Mouse (Mus musculus): ENCODE data around the gene Mdk. TPM values are rescaled to one million over a fixed set of nuclear protein-coding genes. Genes with fewer than 3 reads are reported as not detected.

The Mdk gene
- polyA plus RNA-seq, 1 experiment from 2014 or later, result 965 TPM

DNA sequence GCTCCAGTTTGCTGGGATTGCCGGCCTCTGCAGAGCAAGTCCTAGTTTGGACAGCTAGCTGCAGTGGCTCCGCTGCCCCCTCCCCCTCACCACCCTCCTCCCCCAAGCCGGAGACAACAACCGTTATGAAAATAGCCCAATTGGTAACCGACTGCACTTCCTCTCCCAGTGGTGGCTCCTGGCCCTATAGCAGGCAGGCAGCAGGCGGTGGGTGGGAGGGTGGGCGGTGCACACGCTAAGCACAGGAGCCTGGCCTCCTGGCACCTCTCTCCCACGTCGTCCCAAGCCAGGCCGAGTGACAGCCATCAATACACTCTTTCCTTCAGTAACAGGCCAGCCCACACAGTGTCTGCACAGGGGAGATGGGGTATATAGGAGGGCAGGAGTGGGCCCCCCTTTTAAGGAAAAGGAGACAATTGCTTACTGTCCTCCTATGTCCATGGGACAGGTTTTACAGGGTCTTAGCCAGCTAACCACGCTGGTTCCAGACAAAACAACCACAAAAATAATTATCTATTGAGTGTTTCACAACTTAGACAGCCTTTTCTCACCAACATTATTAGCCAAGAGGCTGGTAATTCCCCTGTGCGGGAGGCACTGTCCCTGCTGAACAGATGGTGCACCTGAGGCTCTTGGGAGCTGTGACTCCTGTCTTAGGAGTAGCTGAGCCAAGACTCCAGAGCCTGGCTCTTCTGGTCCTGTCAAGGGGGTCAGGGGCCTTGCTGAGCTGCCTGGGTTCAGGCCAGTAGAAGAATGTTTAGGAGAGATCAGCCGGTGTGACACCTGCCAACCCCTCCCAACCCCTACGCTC is 18.4 kb upstream of the Mdk start:
- H3K4me3 ChIP-seq (ENCODE audit: low read depth, low read length), result peak overlapping the region; percentile 45
- 12% methylated on average over 15 of the region's 15 CpGs for WGBS (ENCODE audit: insufficient replicate concordance)

GRCm38 (mm10) chr2:91949411-91950274 is 17.5 kb upstream of the Mdk start:
- Histone ChIP-seq H3K27me3 (ENCODE audit: control insufficient read depth, insufficient read depth, low read length) (no peaks in the 10 kb centered on the region), H3K4me3 (ENCODE audit: low read depth, low read length) (peak overlapping the region; percentile 45), H3K27ac (ENCODE audit: low read depth, low read length) (peak overlapping the region; percentile 97), H3K9me3 (replicated peaks; ENCODE audit: control insufficient read depth, low read length) (no peaks in the 10 kb centered on the region), H3K4me1 (ENCODE audit: control insufficient read depth, insufficient read depth, low read length) (peaks cover 75% of the 10 kb centered on the region), H3K9ac (ENCODE audit: low read depth, low read length) (peak overlapping the region; percentile 83), H3K36me3 (ENCODE audit: control insufficient read depth, insufficient read depth, low read length) (no peaks in the 10 kb centered on the region), H3K4me2 (peak overlapping the region; percentile 76)
- WGBS (ENCODE audit: insufficient replicate concordance), result 42% methylated on average over 17 of the region's 17 CpGs
- peak; percentile 20 for ATAC-seq (replicated peaks; ENCODE audit: insufficient number of reproducible peaks, low FRiP score, low TSS enrichment)

More for the DNA sequence above, 18.4 kb upstream of the Mdk start:
- no peaks in the 10 kb centered on the region for H3K9me3 ChIP-seq (replicated peaks; ENCODE audit: control insufficient read depth, low read length)
- H3K27me3 ChIP-seq (ENCODE audit: control insufficient read depth, insufficient read depth, low read length), result no peaks in the 10 kb centered on the region
- H3K27ac ChIP-seq (ENCODE audit: low read depth, low read length), result peak overlapping the region; percentile 97
- H3K36me3 ChIP-seq (ENCODE audit: control insufficient read depth, insufficient read depth, low read length), result no peaks in the 10 kb centered on the region
- peaks cover 74% of the 10 kb centered on the region for H3K4me1 ChIP-seq (ENCODE audit: control insufficient read depth, insufficient read depth, low read length)
- peak; percentile 68 for ATAC-seq (replicated peaks; ENCODE audit: insufficient number of reproducible peaks, low FRiP score, low TSS enrichment)
- peak overlapping the region; percentile 76 for H3K4me2 ChIP-seq
- H3K9ac ChIP-seq (ENCODE audit: low read depth, low read length), result peak overlapping the region; percentile 83

DNA sequence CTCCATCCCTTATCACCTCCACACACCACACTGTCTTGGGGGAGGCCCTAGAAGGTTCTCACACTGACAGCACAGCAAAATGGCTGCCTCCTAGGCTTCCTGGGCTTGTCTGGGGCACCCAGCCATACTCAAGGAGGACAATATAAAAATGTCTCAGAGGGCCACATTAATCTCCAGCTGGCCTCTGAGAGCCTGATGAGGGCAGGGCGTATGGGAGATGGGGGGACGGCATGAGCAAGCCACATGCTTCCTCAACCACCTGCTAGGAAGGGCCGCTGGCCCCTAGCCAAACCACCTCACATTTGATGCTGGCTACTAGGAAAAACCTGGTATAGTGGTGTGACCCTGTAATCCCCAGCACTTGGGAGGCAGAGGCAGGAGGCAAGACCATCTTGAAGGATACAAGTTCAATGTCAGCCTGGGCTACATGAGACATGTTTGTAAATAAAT is 16.7 kb upstream of the Mdk start:
- Histone ChIP-seq H3K4me2 (peak overlapping the region; percentile 76), H3K4me3 (ENCODE audit: low read depth, low read length) (peak overlapping the region; percentile 45; the same call in 1 of the 2 replicates), H3K9ac (ENCODE audit: low read depth, low read length) (peak overlapping the region; percentile 83), H3K36me3 (ENCODE audit: control insufficient read depth, insufficient read depth, low read length) (no peaks in the 10 kb centered on the region), H3K27ac (ENCODE audit: low read depth, low read length) (peak overlapping the region; percentile 97), H3K9me3 (replicated peaks; ENCODE audit: control insufficient read depth, low read length) (no peaks in the 10 kb centered on the region), H3K27me3 (ENCODE audit: control insufficient read depth, insufficient read depth, low read length) (no peaks in the 10 kb centered on the region), H3K4me1 (ENCODE audit: control insufficient read depth, insufficient read depth, low read length) (peaks cover 71% of the 10 kb centered on the region)
- no peak for ATAC-seq (replicated peaks; ENCODE audit: insufficient number of reproducible peaks, low FRiP score, low TSS enrichment)
- WGBS (ENCODE audit: insufficient replicate concordance), result 57% methylated on average over 3 of the region's 3 CpGs

DNA sequence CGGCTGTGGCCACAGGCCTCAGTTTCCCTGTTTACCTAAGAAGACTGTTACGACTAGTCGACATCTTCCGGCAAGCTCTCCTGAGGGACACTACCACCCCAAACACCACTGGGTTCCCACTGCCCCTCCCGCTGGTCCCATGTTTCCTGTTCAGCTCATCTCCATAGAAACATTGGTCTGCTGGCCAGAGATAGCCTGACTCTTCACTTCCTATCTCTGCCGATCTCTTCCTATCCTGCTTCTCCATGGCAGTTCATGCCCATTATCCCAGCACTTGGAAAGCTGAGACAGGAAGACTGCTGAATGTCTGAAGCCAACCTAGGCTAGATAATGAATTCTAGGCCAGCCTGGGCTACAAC is 16.0 kb upstream of the Mdk start:
- Histone ChIP-seq H3K36me3 (ENCODE audit: control insufficient read depth, insufficient read depth, low read length) (no peaks in the 10 kb centered on the region), H3K27ac (ENCODE audit: low read depth, low read length) (peak overlapping the region; percentile 97), H3K9ac (ENCODE audit: low read depth, low read length) (0 out of 2 replicates have a peak overlapping the region, but pooled peaks have one; percentile 30), H3K4me3 (ENCODE audit: low read depth, low read length) (peak overlapping the region; percentile 2; the same call in 1 of the 2 replicates), H3K9me3 (replicated peaks; ENCODE audit: control insufficient read depth, low read length) (no peaks in the 10 kb centered on the region), H3K4me2 (peak overlapping the region; percentile 52), H3K4me1 (ENCODE audit: control insufficient read depth, insufficient read depth, low read length) (peaks cover 64% of the 10 kb centered on the region), H3K27me3 (ENCODE audit: control insufficient read depth, insufficient read depth, low read length) (no peaks in the 10 kb centered on the region)
- 44% methylated on average over 6 of the region's 6 CpGs for WGBS (ENCODE audit: insufficient replicate concordance)
- no peak for ATAC-seq (replicated peaks; ENCODE audit: insufficient number of reproducible peaks, low FRiP score, low TSS enrichment)

DNA sequence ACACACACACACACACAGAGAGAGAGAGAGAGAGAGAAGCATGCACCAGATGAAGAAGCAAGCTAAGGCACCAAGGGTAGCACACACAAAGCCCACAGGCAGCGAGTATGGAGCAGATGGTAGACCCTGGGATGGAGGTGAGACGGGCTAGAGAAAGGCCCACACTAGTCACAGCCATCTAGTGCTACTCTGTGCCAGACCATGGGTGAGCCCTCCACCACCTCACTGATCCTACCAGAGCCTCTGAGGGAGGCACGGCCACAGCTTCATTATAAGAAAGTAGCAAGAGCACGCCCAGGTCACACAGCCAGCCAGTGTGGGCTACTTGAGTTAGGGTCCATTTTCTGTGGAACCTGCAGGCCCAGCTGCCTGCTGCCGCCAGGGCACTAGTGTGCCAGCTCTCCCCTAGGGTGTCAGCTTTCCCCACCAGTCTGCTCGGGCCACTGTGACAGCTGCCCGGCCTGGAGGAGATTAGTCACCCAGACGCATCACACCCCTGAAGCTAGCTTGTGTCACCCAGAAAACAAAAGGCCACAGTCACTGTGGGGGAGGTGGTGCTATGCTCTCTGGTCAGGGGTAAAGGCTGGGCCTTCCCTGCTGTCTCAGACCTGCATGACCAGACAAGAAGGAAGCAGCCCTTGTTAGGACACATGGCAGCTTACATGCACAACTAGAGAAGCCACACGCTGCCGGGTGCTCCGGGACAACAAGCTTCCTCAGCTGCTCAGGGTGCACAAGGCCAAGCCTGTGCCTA is 15.5 kb upstream of the Mdk start:
- WGBS (ENCODE audit: insufficient replicate concordance), result 42% methylated on average over 11 of the region's 11 CpGs
- H3K4me2 ChIP-seq, result peak overlapping the region; percentile 52
- peak overlapping the region; percentile 2; the same call in 1 of the 2 replicates for H3K4me3 ChIP-seq (ENCODE audit: low read depth, low read length)
- no peaks in the 10 kb centered on the region for H3K27me3 ChIP-seq (ENCODE audit: control insufficient read depth, insufficient read depth, low read length)
- peak; percentile 43 for ATAC-seq (replicated peaks; ENCODE audit: insufficient number of reproducible peaks, low FRiP score, low TSS enrichment)
- peaks cover 63% of the 10 kb centered on the region for H3K4me1 ChIP-seq (ENCODE audit: control insufficient read depth, insufficient read depth, low read length)
- H3K36me3 ChIP-seq (ENCODE audit: control insufficient read depth, insufficient read depth, low read length), result no peaks in the 10 kb centered on the region
- no peaks in the 10 kb centered on the region for H3K9me3 ChIP-seq (replicated peaks; ENCODE audit: control insufficient read depth, low read length)
- peak overlapping the region; percentile 30; the same call in 1 of the 2 replicates for H3K9ac ChIP-seq (ENCODE audit: low read depth, low read length)
- H3K27ac ChIP-seq (ENCODE audit: low read depth, low read length), result peak overlapping the region; percentile 97

- H3K9me3 ChIP-seq (replicated peaks; ENCODE audit: control insufficient read depth, low read length), result no peaks in the 10 kb centered on the region
- peak overlapping the region; percentile 52 for H3K4me2 ChIP-seq
- peaks cover 63% of the 10 kb centered on the region for H3K4me1 ChIP-seq (ENCODE audit: control insufficient read depth, insufficient read depth, low read length)
- 41% methylated on average over 6 of the region's 6 CpGs for WGBS (ENCODE audit: insufficient replicate concordance)
- H3K36me3 ChIP-seq (ENCODE audit: control insufficient read depth, insufficient read depth, low read length), result 0 out of 2 replicates have a peak, but pooled peaks cover 3% of the 10 kb centered on the region
- peak overlapping the region; percentile 17 for H3K9ac ChIP-seq (ENCODE audit: low read depth, low read length)
- peak overlapping the region; percentile 97 for H3K27ac ChIP-seq (ENCODE audit: low read depth, low read length)
- H3K27me3 ChIP-seq (ENCODE audit: control insufficient read depth, insufficient read depth, low read length), result no peaks in the 10 kb centered on the region
- no peak for ATAC-seq (replicated peaks; ENCODE audit: insufficient number of reproducible peaks, low FRiP score, low TSS enrichment)
- H3K4me3 ChIP-seq (ENCODE audit: low read depth, low read length), result no peak overlapping the region
Measured at GRCm38 (mm10) chr2:91946836-91947235, 14.7 kb upstream of the Mdk start.

DNA sequence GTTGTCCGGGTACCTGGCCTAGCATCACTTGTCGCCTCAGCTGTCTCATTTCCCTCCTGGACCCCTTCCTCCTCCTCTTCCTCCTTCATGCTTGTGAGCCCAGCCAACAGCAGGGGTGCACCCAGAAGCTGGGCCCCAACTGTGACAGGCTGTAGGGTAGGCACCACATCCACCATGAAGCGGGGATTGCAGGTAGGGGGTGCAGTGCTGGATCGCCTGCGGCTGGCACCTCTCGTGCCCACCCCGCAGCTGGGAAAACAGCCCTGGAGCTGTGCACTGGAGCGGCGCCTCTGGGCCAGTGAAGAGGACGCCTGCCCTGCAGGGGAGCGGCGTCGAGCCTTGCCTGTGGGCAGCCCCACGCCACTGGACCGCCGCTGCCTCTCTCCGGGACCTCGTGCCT is 13.4 kb upstream of the Mdk start, which contains the start of gene Gm9821:
Gene Gm9821 (plus strand): TSS at position 221 of the 400 bp plus-strand sequence.
- peak within 1 kb of the TSS; percentile 52; the same call in 1 of the 2 replicates for H3K4me2 ChIP-seq
- no peak within 1 kb of the TSS for H3K27ac ChIP-seq (ENCODE audit: low read depth, low read length)
- ATAC-seq (replicated peaks; ENCODE audit: insufficient number of reproducible peaks, low FRiP score, low TSS enrichment), result no peak
- no peaks in the 10 kb centered on the region for H3K27me3 ChIP-seq (ENCODE audit: control insufficient read depth, insufficient read depth, low read length)
- H3K4me3 ChIP-seq (ENCODE audit: low read depth, low read length), result no peak within 1 kb of the TSS
- 0 out of 2 replicates have a peak within 1 kb of the TSS, but pooled peaks have one; percentile 54 for H3K9ac ChIP-seq (ENCODE audit: low read depth, low read length)
- no peaks in the 10 kb centered on the region for H3K9me3 ChIP-seq (replicated peaks; ENCODE audit: control insufficient read depth, low read length)
- H3K36me3 ChIP-seq (ENCODE audit: control insufficient read depth, insufficient read depth, low read length), result peaks cover 5% of the 10 kb centered on the region
- H3K4me1 ChIP-seq (ENCODE audit: control insufficient read depth, insufficient read depth, low read length), result peaks cover 58% of the 10 kb centered on the region
- 91% methylated on average over 18 of the region's 18 CpGs for WGBS (ENCODE audit: insufficient replicate concordance)
